Mouse (Mus musculus) embryonic fibroblast, embryonic 13.5 days (primary cell): ENCODE measurements around the gene Atf6b. TPM values are rescaled to one million over a fixed set of nuclear protein-coding genes. Genes with fewer than 3 reads are reported as not detected.

ENCODE experiments used
- H3K27ac ChIP-seq: 2 replicates; pipeline ENCODE4 v1.5.1; 2012; ENCODE audit warnings: low read length, control low read depth, inconsistent platforms; ENCODE audit not compliant: insufficient read depth
- H3K4me1 ChIP-seq: 2 replicates; pipeline ENCODE4 v1.6.1; 2011; ENCODE audit warnings: low read length; ENCODE audit not compliant: control insufficient read depth, insufficient read depth
- H3K4me3 ChIP-seq: 2 replicates; pipeline ENCODE4 v1.5.1; 2011; ENCODE audit warnings: mild to moderate bottlenecking, control low read depth, low read length; ENCODE audit not compliant: insufficient read depth
- CTCF ChIP-seq: IDR thresholded peaks from 2 replicates; pipeline ENCODE4 v1.5.1; 2011; ENCODE audit warnings: mild to moderate bottlenecking, control low read depth, low read length, moderate library complexity, borderline replicate concordance; ENCODE audit not compliant: insufficient read depth
- POLR2A ChIP-seq: IDR thresholded peaks from 2 replicates; pipeline ENCODE4 v1.6.1; 2011; ENCODE audit warnings: low read depth, mild to moderate bottlenecking, control low read depth, low read length, moderate library complexity
- polyA plus RNA-seq: library from polyadenylated mRNA; stranded (reverse); fragments of >200 nt; gene quantifications from 2 replicates; pipeline ENCODE4 v1.2.4, GENCODE M21; 2011; ENCODE audit warnings: low read depth; ENCODE audit not compliant: missing spikeins, insufficient read length

The Atf6b gene
- polyA plus RNA-seq, 1 experiment: 83.8 TPM

DNA sequence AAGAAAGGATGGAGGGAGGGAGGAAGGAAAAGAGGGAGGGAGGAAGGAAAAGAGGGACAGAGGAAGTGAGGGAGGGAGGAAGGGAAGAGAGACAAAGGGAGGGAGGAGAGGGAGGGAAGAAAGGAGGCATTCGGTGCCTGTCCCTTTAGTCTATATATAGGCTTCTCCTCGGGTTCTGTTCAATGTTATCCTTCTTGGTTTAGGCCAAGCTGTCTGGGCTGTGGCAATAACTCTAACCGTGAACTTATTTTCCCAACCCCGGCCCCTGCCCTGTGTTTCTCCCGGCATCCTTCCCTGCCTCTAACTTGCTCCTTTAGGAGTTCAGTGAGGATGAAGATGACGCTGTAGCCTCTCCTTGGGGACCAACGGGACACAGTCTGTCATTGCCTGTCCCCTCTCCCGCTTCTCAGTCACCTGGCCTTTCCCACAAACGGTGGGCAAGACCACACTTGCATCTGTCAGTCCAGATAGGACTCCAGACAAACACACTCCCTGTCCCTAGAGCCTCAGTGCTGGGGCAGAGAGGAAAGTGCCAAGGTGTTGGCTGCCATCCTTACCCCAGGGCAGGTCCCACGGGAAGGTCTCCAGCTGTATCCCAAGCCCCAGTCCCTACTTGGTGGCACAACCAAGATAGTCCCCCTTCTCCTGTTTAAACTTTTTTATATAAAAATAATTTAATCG lies 27.7 kb downstream of the Atf6b start:
- no peaks in the 10 kb centered on the region for H3K4me1 ChIP-seq
- no peak overlapping the region for H3K27ac ChIP-seq
- TF ChIP-seq CTCF: no peak
- no peak for TF ChIP-seq POLR2A
- H3K4me3 ChIP-seq: no peak overlapping the region

DNA sequence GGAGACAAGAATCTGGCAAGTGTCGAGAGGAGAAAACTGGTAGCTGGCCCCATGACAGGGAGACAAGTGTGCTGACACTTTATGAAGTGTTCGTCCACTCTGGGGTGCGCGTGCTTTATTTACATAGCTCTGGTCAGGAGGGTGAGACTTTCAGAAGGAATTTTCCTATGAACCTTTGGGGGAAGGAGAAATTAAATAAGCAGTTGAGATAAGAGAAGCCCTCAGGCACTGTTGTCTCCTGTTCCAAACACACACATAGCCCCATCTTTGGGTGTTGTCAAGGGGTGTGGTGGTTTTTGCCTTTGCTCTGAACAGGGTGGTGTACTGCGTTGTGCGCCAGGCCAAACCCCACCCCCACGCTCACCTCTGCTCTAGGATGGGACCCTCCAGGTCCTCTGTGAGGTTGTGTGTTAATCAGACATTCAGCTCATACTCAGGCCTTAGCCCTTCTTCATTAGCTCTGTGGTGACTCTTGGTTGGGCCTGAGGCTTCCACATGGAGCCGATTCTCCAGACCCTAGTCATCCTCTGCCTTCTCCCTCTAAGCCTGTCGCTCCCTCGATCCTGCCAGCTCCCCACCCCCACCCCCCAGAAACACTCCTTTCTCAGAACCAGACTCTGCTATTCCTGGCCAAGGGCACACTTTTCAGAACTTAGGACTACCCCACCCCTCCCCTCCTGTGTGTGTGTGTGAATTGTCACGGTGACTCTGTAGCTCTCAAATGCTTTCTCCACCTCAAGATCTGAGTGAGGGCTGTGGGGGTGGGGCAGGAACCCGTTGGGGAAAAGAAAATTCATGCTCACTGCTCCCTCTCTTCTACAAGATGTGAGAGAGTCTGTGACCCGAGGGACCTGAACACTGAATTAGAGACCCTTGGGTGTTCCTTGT lies 28.5 kb downstream of the Atf6b start:
- Histone ChIP-seq H3K27ac (no peak overlapping the region), H3K4me1 (no peaks in the 10 kb centered on the region), H3K4me3 (no peak overlapping the region)
- TF ChIP-seq POLR2A: no peak

DNA sequence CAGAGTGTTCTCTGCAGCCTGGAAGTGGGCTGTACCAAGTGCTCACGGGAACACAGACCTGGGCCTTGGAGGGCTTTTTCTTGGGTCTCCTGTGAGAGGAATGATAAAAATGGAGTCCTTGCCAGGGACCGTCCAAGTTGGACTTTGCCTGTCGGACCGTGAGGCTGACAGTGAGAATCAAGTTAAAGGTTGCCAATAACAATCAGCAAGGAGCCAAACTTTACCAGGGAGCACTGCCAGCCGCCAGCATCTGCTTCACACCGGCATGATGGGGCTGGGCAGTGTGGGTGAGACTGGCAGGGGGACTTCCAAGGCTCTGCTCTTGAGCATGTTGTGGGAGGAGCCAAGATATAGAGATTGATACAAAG lies 29.1 kb downstream of the Atf6b start:
- Histone ChIP-seq H3K4me1 (no peaks in the 10 kb centered on the region), H3K27ac (no peak overlapping the region), H3K4me3 (no peak overlapping the region)
- TF ChIP-seq CTCF: no peak
- no peak for TF ChIP-seq POLR2A

DNA sequence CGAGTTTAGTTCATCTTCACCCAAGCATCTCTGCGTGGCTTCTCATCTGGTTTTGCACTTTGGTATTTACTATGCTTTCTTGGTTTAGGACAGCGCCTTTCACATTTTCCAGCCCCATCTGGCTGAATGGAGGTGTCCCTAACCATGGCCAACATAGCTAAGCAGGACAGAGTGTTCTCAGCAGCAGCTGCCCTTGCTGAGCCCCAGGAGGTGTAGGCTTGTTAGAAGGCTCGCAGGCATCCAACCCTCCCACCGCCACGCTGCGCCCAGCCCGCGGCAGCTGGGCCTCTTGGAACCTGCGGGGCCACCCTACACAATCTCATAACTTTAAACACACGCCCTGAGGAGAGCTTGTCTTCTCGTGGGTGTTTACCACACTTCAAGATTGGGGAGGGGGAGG lies 29.7 kb downstream of the Atf6b start:
- Histone ChIP-seq H3K4me1 (0 out of 2 replicates have a peak, but pooled peaks cover 3% of the 10 kb centered on the region), H3K27ac (no peak overlapping the region), H3K4me3 (no peak overlapping the region)
- TF ChIP-seq POLR2A (no peak), CTCF (no peak)

DNA sequence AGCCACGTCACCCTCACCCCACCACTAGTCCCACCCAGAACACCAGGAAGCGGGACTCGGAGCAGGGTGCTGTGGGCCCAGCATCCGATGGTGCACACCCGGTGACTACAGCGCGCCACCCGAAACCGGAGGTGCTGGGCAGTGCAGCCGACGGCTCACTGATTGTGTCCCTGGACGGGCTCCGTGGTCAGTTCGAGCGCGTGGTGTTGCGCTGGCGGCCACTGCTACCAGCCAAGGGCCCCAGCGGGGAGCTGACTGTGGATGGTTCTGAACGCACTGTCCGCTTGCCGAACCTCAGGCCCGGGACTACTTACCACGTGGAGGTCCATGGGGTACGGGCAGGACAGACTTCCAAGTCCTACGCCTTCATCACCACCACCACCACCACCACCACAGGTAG lies 33.2 kb downstream of the Atf6b start:
- H3K4me3 ChIP-seq: no peak overlapping the region
- TF ChIP-seq POLR2A (no peak), CTCF (no peak)
- H3K27ac ChIP-seq: no peak overlapping the region
- peaks cover 15% of the 10 kb centered on the region; the same call in 1 of the 2 replicates for H3K4me1 ChIP-seq

DNA sequence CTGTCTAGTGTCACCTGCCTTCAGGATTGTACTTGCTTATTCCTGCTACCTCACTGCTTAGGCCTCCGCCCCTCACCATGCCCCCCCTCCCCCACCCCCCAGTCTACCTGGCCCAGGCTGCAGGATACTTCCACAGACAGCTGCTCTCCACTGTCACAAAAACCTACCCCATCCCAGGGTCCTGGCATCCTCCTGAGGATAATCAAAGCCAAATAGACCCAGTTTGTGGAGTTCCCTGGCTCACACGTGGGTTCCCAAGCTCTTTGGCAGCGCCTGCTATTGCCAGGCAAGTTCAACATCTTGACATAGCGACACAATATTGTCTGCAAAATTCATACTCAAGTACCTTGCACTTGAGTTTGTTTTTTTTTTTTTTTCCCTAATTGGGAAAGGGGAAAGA lies 33.7 kb downstream of the Atf6b start:
- no peak for TF ChIP-seq POLR2A
- TF ChIP-seq CTCF: no peak
- Histone ChIP-seq H3K4me1 (peaks cover 19% of the 10 kb centered on the region; the same call in 1 of the 2 replicates), H3K27ac (no peak overlapping the region), H3K4me3 (no peak overlapping the region)

DNA sequence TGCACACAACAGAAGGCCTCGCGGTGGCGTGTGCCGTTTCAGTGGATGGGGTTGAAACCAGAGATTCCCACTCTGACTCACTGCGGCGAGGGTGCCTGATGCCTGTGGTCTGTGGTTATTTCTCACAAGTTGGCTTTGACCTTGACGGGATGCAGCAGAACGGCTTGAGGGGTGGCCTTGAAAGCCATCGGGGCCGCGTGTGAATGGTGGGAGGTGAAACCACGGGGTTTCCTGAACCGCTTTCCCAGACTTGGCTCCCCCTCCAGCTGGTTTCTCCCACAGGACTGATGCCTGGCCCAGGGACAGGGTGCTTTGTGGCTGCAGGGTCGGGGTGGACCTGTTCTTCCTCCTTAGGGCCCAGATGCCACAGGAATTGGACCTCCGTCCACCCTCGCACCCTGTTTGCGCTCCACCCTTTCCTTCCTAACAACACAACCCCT lies 34.2 kb downstream of the Atf6b start:
- Histone ChIP-seq H3K27ac (no peak overlapping the region), H3K4me3 (no peak overlapping the region), H3K4me1 (peaks cover 19% of the 10 kb centered on the region; the same call in 1 of the 2 replicates)
- TF ChIP-seq POLR2A: no peak
- no peak for TF ChIP-seq CTCF

DNA sequence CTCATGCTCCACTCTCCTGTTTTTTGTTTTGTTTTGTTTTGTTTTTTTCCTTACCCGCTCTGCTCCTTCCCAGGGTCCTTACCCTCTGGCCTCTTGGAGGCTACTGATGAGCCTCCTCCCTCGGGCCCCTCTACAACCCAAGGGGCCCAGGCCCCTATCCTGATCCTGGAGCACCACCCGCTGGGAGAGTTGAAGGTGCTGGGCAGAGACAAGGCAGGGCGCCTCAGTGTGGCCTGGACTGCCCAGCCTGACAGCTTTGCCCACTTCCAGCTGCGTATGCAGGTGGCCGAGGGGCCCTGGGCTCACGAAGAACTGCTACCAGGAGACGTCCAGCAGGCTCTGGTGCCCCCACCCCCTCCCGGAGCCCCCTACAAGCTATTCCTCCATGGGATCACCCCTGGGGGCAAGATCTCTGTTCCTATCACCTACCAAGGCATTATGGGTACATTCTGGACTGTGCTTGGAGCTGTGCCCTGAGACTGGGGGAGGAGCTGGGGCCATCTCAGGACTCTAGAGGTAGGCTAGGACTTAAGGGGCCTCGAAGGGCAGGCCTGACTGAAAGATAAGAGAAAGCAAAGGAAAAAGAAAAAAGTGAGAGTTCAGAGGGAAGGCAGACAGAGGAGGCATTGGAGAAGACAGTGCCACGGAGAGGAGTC lies 35.1 kb downstream of the Atf6b start:
- TF ChIP-seq CTCF (no peak), POLR2A (no peak)
- H3K27ac ChIP-seq: no peak overlapping the region
- peaks cover 19% of the 10 kb centered on the region; the same call in 1 of the 2 replicates for H3K4me1 ChIP-seq
- H3K4me3 ChIP-seq: no peak overlapping the region

DNA sequence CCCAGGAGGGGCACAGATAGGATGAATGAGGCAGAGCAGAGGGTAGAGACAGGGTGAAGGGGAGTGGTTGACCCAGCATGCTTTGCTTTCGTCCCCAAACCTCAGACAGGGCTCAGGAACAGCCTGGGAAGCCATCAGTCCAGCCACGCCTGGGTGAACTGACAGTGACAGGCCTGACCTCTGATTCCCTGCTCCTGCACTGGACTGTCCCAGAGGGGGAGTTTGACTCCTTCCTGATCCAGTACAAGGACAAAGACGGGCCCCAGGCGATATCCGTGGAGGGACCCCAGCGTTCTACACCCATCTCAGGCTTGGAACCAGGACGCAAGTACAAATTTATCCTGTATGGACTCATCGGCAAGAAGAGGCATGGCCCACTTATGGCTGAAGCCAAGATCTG lies 36.2 kb downstream of the Atf6b start:
- H3K4me1 ChIP-seq: peaks cover 19% of the 10 kb centered on the region; the same call in 1 of the 2 replicates
- no peak for TF ChIP-seq POLR2A
- TF ChIP-seq CTCF: no peak
- no peak overlapping the region for H3K4me3 ChIP-seq
- H3K27ac ChIP-seq: no peak overlapping the region
